Mouse (Mus musculus): ENCODE measurements around the gene Map3k13. TPM values are rescaled to one million over a fixed set of nuclear protein-coding genes. Genes with fewer than 3 reads are reported as not detected.

The Map3k13 gene
- 0.60 and 1.2 TPM in 2 replicates for polyA plus RNA-seq (2014; fragmentation: Nextera tagmentation; extraction: Ambion mirVana)

DNA sequence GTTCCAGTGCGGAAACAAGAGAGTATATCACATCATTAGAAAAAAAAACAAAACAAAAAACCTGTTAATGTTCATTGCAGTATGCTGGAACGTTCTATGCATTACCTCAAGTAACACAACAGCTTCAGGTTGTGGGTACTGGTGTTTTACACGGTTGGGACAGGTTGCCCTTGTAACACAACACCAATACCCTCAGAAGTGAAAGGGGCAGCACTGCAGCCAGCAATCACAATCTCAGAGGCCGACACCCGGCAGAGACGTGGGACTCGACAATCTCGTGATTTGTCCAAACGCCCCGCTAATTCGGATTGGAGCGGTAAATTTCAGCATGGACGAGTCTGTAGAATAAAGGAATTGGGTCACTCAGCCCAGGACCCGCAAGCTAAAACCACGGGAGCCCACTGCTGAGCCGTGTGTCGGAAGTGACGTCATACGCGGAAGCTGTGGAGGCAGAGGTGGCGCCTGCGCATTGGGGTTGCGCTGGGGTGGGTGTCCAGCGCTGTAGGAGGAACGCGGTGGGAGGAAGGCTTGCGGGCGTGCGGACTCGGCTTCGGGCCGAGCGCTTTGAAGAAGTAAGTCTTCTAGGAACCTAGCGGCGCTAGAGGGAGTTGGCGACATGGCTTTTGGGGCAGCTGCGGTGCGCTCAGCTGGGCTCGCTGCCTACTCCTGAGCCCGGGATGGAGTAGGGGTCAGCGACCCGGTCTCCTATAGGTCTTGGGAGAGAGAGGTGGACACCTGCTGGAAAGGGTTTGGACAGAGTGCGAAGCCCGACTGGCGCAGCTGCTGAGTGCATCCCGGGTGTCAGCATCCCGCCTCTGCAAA, at the start of gene Map3k13:
TSS of gene Map3k13 (plus strand) at position 472 of the 822 bp plus-strand sequence.
- H3K36me3 ChIP-seq (ENCODE audit: control insufficient read depth, insufficient read depth, low read length): no peaks in the 10 kb centered on the region
- peak within 1 kb of the TSS; percentile 61 for H3K4me3 ChIP-seq (ENCODE audit: low read length)
- H3K27ac ChIP-seq (ENCODE audit: low read depth, low read length): peak within 1 kb of the TSS; percentile 57
- no peaks in the 10 kb centered on the region for H3K9me3 ChIP-seq (ENCODE audit: control insufficient read depth, low read length)
- H3K4me2 ChIP-seq (replicated peaks; ENCODE audit: low read depth, low read length): peak within 1 kb of the TSS; percentile 92
- peak within 1 kb of the TSS; percentile 70 for H3K9ac ChIP-seq (ENCODE audit: low read depth, low read length)
- 0 out of 2 replicates have a peak, but pooled peaks cover 4% of the 10 kb centered on the region for H3K4me1 ChIP-seq (ENCODE audit: control insufficient read depth, insufficient read depth, low read length)
- no peaks in the 10 kb centered on the region for H3K27me3 ChIP-seq (ENCODE audit: control insufficient read depth, insufficient read depth, low read length)
- WGBS: 3% methylated on average over 47 of the region's 47 CpGs
- peak; percentile 99 for ATAC-seq (ENCODE audit: low FRiP score, low TSS enrichment)

DNA sequence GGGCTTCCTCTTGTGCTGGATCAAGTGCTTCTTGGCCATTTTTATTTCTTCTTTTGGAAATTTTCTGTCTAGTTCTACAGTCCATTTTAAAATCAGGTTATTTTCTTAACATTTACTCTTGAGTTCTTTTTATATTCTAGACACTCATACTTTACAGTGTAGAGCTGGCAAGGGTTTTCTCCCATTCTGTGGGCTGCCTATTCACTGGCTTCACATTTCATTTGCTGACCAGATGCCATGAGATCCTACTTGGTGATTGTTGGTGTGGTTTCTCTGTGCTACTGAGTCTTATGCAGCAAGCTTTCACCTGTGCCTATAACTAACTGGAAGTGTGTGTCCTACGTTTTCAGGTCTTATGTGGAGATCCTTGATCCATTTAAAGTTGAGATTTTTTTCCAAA, 35.7 kb upstream of the Map3k13 start:
- 91% methylated on average over 1 of the region's 1 CpGs for WGBS
- no peak for ATAC-seq (ENCODE audit: low FRiP score, low TSS enrichment)
- H3K27ac ChIP-seq (ENCODE audit: low read depth, low read length): no peak overlapping the region
- H3K4me2 ChIP-seq (replicated peaks; ENCODE audit: low read depth, low read length): no peak overlapping the region
- H3K36me3 ChIP-seq (ENCODE audit: control insufficient read depth, insufficient read depth, low read length): no peaks in the 10 kb centered on the region
- H3K4me3 ChIP-seq (ENCODE audit: low read length): no peak overlapping the region
- H3K9me3 ChIP-seq (ENCODE audit: control insufficient read depth, low read length): no peaks in the 10 kb centered on the region
- H3K27me3 ChIP-seq (ENCODE audit: control insufficient read depth, insufficient read depth, low read length): no peaks in the 10 kb centered on the region
- H3K9ac ChIP-seq (ENCODE audit: low read depth, low read length): no peak overlapping the region
- no peaks in the 10 kb centered on the region for H3K4me1 ChIP-seq (ENCODE audit: control insufficient read depth, insufficient read depth, low read length)

DNA sequence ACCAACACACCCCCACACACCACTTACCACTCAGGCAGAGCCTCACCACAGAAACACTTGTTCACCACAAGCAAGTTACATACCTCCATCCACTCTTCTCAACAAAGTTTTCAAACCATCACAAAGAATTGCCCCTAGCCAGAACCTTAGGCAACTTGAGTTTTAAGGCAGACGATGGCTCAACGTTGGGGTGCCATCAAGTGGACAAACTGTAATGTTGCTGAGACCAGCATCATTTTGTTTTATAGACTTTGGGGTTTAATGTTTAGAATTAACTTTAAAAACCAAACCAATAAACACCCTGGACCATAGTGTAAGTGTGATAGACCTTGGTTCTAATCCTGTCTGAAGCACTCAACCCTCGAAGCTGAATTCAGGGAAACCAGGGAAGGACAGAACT, 25.9 kb upstream of the Map3k13 start:
- Histone ChIP-seq H3K4me2 (replicated peaks; ENCODE audit: low read depth, low read length) (no peak overlapping the region), H3K4me3 (ENCODE audit: low read length) (no peak overlapping the region), H3K9ac (ENCODE audit: low read depth, low read length) (no peak overlapping the region), H3K27ac (ENCODE audit: low read depth, low read length) (no peak overlapping the region), H3K4me1 (ENCODE audit: control insufficient read depth, insufficient read depth, low read length) (no peaks in the 10 kb centered on the region), H3K9me3 (ENCODE audit: control insufficient read depth, low read length) (no peaks in the 10 kb centered on the region), H3K27me3 (ENCODE audit: control insufficient read depth, insufficient read depth, low read length) (no peaks in the 10 kb centered on the region), H3K36me3 (ENCODE audit: control insufficient read depth, insufficient read depth, low read length) (no peaks in the 10 kb centered on the region)
- no peak for ATAC-seq (ENCODE audit: low FRiP score, low TSS enrichment)
- WGBS: 77% methylated on average over 3 of the region's 3 CpGs

DNA sequence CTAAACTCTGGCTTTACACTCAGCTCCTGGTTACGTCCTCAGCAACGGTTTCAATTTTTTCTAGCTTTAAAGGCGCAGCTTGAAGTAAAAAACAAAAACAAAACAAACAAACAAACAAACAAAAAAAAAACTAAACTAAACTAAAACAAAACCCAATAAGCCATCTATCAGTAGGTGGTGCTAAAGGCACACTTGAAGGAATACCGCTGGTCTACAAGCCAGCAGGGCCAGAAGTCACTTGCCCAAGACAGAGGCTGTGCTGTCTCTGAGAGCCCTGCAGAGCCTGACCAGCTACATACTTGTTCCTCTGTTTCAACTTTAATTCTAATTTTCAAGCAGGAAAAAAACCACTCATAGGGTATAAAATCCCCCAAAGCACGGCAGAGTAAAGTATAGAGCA, 24.5 kb upstream of the Map3k13 start:
- Histone ChIP-seq H3K4me3 (ENCODE audit: low read length) (no peak overlapping the region), H3K36me3 (ENCODE audit: control insufficient read depth, insufficient read depth, low read length) (no peaks in the 10 kb centered on the region), H3K27me3 (ENCODE audit: control insufficient read depth, insufficient read depth, low read length) (no peaks in the 10 kb centered on the region), H3K9me3 (ENCODE audit: control insufficient read depth, low read length) (no peaks in the 10 kb centered on the region), H3K27ac (ENCODE audit: low read depth, low read length) (no peak overlapping the region), H3K4me1 (ENCODE audit: control insufficient read depth, insufficient read depth, low read length) (no peaks in the 10 kb centered on the region), H3K4me2 (replicated peaks; ENCODE audit: low read depth, low read length) (no peak overlapping the region), H3K9ac (ENCODE audit: low read depth, low read length) (no peak overlapping the region)
- no peak for ATAC-seq (ENCODE audit: low FRiP score, low TSS enrichment)
- 67% methylated on average over 5 of the region's 5 CpGs for WGBS

DNA sequence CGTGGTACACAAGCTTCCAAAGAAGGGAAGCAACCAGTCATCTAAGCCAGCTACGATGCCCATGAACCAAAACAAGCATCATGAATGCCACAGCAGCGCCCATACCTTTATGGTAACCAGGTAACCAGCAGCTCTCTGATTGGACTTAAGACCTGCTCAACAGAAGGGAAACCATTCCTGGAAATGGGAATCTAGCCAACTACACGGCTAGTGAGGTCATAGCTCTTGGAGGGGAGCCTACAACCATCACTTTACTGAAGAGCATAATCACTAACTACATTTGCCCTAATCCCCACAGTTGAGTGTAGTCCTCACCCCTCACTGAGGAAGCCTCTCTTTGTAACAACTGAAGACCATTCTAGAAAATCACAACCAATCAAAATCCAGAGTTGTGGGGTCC, 19.4 kb upstream of the Map3k13 start:
- no peak overlapping the region for H3K4me2 ChIP-seq (replicated peaks; ENCODE audit: low read depth, low read length)
- H3K36me3 ChIP-seq (ENCODE audit: control insufficient read depth, insufficient read depth, low read length): no peaks in the 10 kb centered on the region
- H3K4me1 ChIP-seq (ENCODE audit: control insufficient read depth, insufficient read depth, low read length): no peaks in the 10 kb centered on the region
- no peak overlapping the region for H3K27ac ChIP-seq (ENCODE audit: low read depth, low read length)
- no peaks in the 10 kb centered on the region for H3K9me3 ChIP-seq (ENCODE audit: control insufficient read depth, low read length)
- WGBS: 89% methylated on average over 4 of the region's 4 CpGs
- no peaks in the 10 kb centered on the region for H3K27me3 ChIP-seq (ENCODE audit: control insufficient read depth, insufficient read depth, low read length)
- no peak for ATAC-seq (ENCODE audit: low FRiP score, low TSS enrichment)
- H3K9ac ChIP-seq (ENCODE audit: low read depth, low read length): no peak overlapping the region
- no peak overlapping the region for H3K4me3 ChIP-seq (ENCODE audit: low read length)

DNA sequence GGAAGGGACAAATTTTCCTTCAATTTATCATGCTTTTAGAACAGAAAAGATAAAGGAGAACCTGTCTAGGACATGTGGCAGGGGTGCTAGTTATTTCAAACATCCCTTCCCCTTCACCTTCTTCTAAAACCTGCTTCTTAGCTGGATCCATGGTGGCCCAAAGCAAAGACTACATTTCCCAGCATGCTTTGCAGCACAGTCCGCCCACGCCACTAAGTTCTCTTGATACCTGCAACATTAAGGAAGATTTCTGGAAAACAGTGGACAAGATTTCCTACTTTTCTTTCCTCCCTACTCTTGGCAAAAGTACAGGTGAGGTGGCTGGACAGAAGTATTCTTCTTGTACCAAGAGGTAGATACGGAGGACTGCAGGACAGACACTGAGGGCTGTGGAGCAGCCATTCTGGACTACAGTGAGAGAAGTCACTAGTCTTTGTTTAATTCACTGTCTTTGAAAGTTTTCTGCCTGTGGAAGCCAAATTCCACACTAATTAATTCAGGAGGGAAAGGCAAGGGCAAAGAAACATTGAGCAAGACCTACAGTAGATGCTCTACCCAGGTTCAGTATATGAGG, 15.8 kb upstream of the Map3k13 start:
- H3K4me3 ChIP-seq (ENCODE audit: low read length): peak overlapping the region; percentile 11; the same call in 1 of the 2 replicates

DNA sequence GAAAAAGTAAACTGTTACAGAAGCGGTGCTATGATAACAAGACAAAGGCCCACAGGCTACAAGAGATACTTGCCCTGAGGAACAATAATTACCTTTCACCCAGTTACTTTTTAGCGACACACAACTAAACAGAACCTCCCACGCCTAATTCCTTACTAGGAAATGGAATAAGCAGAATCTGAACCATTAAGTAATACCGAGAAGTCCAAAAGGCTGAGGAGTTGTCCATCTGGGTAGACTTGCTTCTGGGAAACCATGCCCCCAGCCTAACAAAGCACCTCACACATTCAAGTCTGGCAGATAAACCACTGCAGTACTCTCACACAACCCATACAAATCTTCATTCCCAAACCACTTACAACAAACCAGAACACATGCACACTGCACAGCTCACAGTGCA, 15.0 kb upstream of the Map3k13 start:
- H3K9me3 ChIP-seq (ENCODE audit: control insufficient read depth, low read length): no peaks in the 10 kb centered on the region
- no peak overlapping the region for H3K4me3 ChIP-seq (ENCODE audit: low read length)
- no peak for ATAC-seq (ENCODE audit: low FRiP score, low TSS enrichment)
- H3K4me2 ChIP-seq (replicated peaks; ENCODE audit: low read depth, low read length): no peak overlapping the region
- H3K4me1 ChIP-seq (ENCODE audit: control insufficient read depth, insufficient read depth, low read length): no peaks in the 10 kb centered on the region
- H3K9ac ChIP-seq (ENCODE audit: low read depth, low read length): no peak overlapping the region
- no peaks in the 10 kb centered on the region for H3K27me3 ChIP-seq (ENCODE audit: control insufficient read depth, insufficient read depth, low read length)
- WGBS: 91% methylated on average over 4 of the region's 4 CpGs
- no peaks in the 10 kb centered on the region for H3K36me3 ChIP-seq (ENCODE audit: control insufficient read depth, insufficient read depth, low read length)
- no peak overlapping the region for H3K27ac ChIP-seq (ENCODE audit: low read depth, low read length)

More for the DNA sequence above, 15.8 kb upstream of the Map3k13 start:
- no peak overlapping the region for H3K27ac ChIP-seq (ENCODE audit: low read depth, low read length)
- peak overlapping the region; percentile 10; the same call in 1 of the 2 replicates for H3K4me2 ChIP-seq (replicated peaks; ENCODE audit: low read depth, low read length)
- no peak overlapping the region for H3K9ac ChIP-seq (ENCODE audit: low read depth, low read length)
- H3K27me3 ChIP-seq (ENCODE audit: control insufficient read depth, insufficient read depth, low read length): no peaks in the 10 kb centered on the region
- H3K4me1 ChIP-seq (ENCODE audit: control insufficient read depth, insufficient read depth, low read length): no peaks in the 10 kb centered on the region
- WGBS: 50% methylated on average over 3 of the region's 3 CpGs
- H3K9me3 ChIP-seq (ENCODE audit: control insufficient read depth, low read length): no peaks in the 10 kb centered on the region
- ATAC-seq (ENCODE audit: low FRiP score, low TSS enrichment): no peak
- H3K36me3 ChIP-seq (ENCODE audit: control insufficient read depth, insufficient read depth, low read length): no peaks in the 10 kb centered on the region

DNA sequence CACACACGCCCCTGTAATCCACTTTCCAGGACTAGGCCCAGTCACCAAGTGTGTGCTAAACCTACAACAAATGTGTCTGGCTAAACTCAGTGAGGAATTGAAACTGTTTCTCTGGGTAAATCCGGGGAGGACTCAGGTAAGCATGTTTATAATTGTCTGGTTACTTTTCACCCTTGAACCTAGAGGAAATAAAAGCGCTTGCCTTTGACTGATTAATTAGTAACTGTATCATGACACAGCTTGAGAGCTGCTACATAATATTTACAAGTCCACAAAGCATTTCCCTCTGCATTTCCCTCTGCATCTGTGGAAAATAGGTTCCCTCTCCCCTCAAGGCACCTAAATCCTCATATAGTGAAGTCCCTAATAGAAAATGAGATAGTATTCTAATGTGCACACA, 12.9 kb upstream of the Map3k13 start:
- no peaks in the 10 kb centered on the region for H3K9me3 ChIP-seq (ENCODE audit: control insufficient read depth, low read length)
- H3K4me3 ChIP-seq (ENCODE audit: low read length): no peak overlapping the region
- no peaks in the 10 kb centered on the region for H3K4me1 ChIP-seq (ENCODE audit: control insufficient read depth, insufficient read depth, low read length)
- no peak overlapping the region for H3K9ac ChIP-seq (ENCODE audit: low read depth, low read length)
- H3K4me2 ChIP-seq (replicated peaks; ENCODE audit: low read depth, low read length): no peak overlapping the region
- WGBS: 63% methylated on average over 3 of the region's 3 CpGs
- H3K27me3 ChIP-seq (ENCODE audit: control insufficient read depth, insufficient read depth, low read length): no peaks in the 10 kb centered on the region
- no peak for ATAC-seq (ENCODE audit: low FRiP score, low TSS enrichment)
- no peaks in the 10 kb centered on the region for H3K36me3 ChIP-seq (ENCODE audit: control insufficient read depth, insufficient read depth, low read length)
- H3K27ac ChIP-seq (ENCODE audit: low read depth, low read length): no peak overlapping the region

DNA sequence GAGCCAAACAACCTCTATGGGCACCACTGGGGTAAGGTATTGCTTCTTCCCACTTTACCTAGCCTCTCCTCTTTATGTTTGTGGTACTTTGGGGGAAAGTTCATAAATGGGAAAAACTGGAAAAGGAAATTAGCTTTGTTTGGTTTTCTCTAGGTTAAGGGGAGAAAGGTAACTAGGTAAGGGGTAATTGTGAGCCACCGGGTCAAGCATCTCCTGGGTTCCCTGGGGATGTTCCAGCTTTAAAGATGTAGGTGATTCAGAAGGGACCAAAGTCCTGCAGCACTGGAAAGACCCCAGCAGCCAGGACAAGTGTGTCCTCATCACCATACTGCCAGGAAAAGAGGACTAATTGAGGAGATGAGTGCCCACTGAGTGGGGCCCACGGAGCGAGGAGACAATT, 12.3 kb upstream of the Map3k13 start:
- Histone ChIP-seq H3K27ac (ENCODE audit: low read depth, low read length) (no peak overlapping the region), H3K4me1 (ENCODE audit: control insufficient read depth, insufficient read depth, low read length) (no peaks in the 10 kb centered on the region), H3K9me3 (ENCODE audit: control insufficient read depth, low read length) (no peaks in the 10 kb centered on the region), H3K9ac (ENCODE audit: low read depth, low read length) (no peak overlapping the region), H3K36me3 (ENCODE audit: control insufficient read depth, insufficient read depth, low read length) (no peaks in the 10 kb centered on the region), H3K4me2 (replicated peaks; ENCODE audit: low read depth, low read length) (no peak overlapping the region), H3K4me3 (ENCODE audit: low read length) (no peak overlapping the region), H3K27me3 (ENCODE audit: control insufficient read depth, insufficient read depth, low read length) (no peaks in the 10 kb centered on the region)
- 83% methylated on average over 3 of the region's 3 CpGs for WGBS
- ATAC-seq (ENCODE audit: low FRiP score, low TSS enrichment): no peak
